Mouse (Mus musculus) liver, postnatal 0 days (tissue): ENCODE measurements around the gene Hrh2. TPM values are rescaled to one million over a fixed set of nuclear protein-coding genes. Genes with fewer than 3 reads are reported as not detected.

Experiments
- ATAC-seq: fragments of 200-750 bp; cut with Nextera tagmentation; 2 replicates; pipeline ENCODE4 v1.8.0; 2017; ENCODE audit warnings: mild to moderate bottlenecking, moderate library complexity
- DNase-seq: peaks from one replicate; pipeline ENCODE4 v3.0.0-alpha.2; 2016
- H3K27ac ChIP-seq: fragments of 300-500 bp; sonication (generic); 2 replicates; pipeline ENCODE4 v1.5.1; 2014; ENCODE audit warnings: antibody characterized with exemption, moderate library complexity, mild to moderate bottlenecking, low read depth
- H3K27me3 ChIP-seq: fragments of 300-500 bp; sonication (generic); 2 replicates; pipeline ENCODE4 v1.6.1; 2014; ENCODE audit warnings: low read length, control low read depth, mixed read lengths; ENCODE audit not compliant: insufficient read depth
- H3K36me3 ChIP-seq: fragments of 300-500 bp; sonication (generic); replicated peaks from 2 replicates; pipeline ENCODE4 v1.6.1; 2014; ENCODE audit warnings: mild to moderate bottlenecking, control low read depth, low read length, moderate library complexity, mixed read lengths; ENCODE audit not compliant: insufficient read depth
- H3K4me1 ChIP-seq: fragments of 300-500 bp; sonication (generic); 2 replicates; pipeline ENCODE4 v1.6.1; 2014; ENCODE audit warnings: antibody characterized with exemption, mild to moderate bottlenecking, control low read depth; ENCODE audit not compliant: insufficient read depth
- H3K4me2 ChIP-seq: fragments of 300-500 bp; sonication (generic); 2 replicates; pipeline ENCODE4 v1.6.1; 2014; ENCODE audit warnings: low read depth, mild to moderate bottlenecking, low read length, moderate library complexity, mixed read lengths
- H3K4me3 ChIP-seq: fragments of 300-500 bp; sonication (generic); 2 replicates; pipeline ENCODE4 v1.5.1; 2014; ENCODE audit warnings: low read depth, low read length
- H3K9ac ChIP-seq: fragments of 300-500 bp; sonication (generic); replicated peaks from 2 replicates; pipeline ENCODE4 v1.6.1; 2014; ENCODE audit warnings: mild to moderate bottlenecking, moderate library complexity
- H3K9me3 ChIP-seq: fragments of 300-500 bp; sonication (generic); 2 replicates; pipeline ENCODE4 v1.6.1; 2016; ENCODE audit warnings: mild to moderate bottlenecking, control low read depth, low read length, mixed read lengths
- CTCF ChIP-seq: sonication (generic); IDR thresholded peaks from 2 replicates; pipeline ENCODE4 v1.5.1; 2016; ENCODE audit warnings: antibody characterized with exemption, low read depth
- EP300 ChIP-seq: IDR thresholded peaks from 2 replicates; pipeline ENCODE4 v1.6.1; 2016; ENCODE audit warnings: antibody characterized with exemption, low read depth, mild to moderate bottlenecking
- WGBS: fragments of 180-500 bp; shearing (Covaris S2); extraction: QIAGEN DNeasy Blood & Tissue Kit; methylation state at CpG from one replicate; pipeline ENCODE4 v1.1.7; 2014; ENCODE audit not compliant: insufficient replicate concordance; 5-methylcytosine and 5-hydroxymethylcytosine counted together
- polyA plus RNA-seq: library from polyadenylated mRNA; unstranded; fragments of >200 nt; fragmentation: Nextera tagmentation; extraction: Ambion mirVana; gene quantifications from 2 replicates; pipeline ENCODE4 v1.2.1, GENCODE M21; 2015

Hrh2 gene
- polyA plus RNA-seq, 1 experiment from 2014 or later: 0.26 TPM

DNA sequence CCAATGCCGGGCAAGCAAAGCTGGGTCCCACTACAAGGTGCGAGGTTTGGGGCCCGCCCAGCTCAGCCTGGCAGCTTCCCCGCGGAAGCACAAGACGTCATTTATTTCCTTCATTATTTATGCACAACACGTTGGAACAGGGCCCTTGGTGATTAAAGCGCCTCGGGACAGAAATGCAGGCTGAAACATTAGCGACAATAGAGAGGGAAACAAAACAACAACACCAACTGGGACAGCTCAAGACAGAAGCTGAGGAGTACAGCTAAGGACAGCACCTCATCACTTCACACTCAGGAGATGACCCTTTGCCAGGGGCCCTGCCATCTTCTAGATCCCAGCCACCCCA lies 90.9 kb downstream of the Hrh2 start:
- Histone ChIP-seq H3K9me3 (no peaks in the 10 kb centered on the region), H3K4me3 (no peak overlapping the region), H3K4me1 (peaks cover 4% of the 10 kb centered on the region; the same call in 1 of the 2 replicates), H3K27ac (no peak overlapping the region), H3K9ac (no peak overlapping the region), H3K4me2 (peak overlapping the region; percentile 16; the same call in 1 of the 2 replicates), H3K27me3 (0 out of 2 replicates have a peak, but pooled peaks cover 6% of the 10 kb centered on the region), H3K36me3 (no peaks in the 10 kb centered on the region)
- DNase-seq (no peak), ATAC-seq (no peak)
- 6% methylated on average over 10 of the region's 10 CpGs for WGBS
- TF ChIP-seq EP300: no peak
- no peak for TF ChIP-seq CTCF

Other genes with a start within 250 kb of the Hrh2 start
- gene Drd1, start 136.4 kb upstream of the Hrh2 start, polyA plus RNA-seq: not detected in 2 replicates
- gene Sfxn1, start 120.3 kb upstream of the Hrh2 start, polyA plus RNA-seq: 66.4 and 67.7 TPM in 2 replicates
- 0.89 and 0.97 TPM in 2 replicates for gene Cplx2, start 179.2 kb downstream of the Hrh2 start, polyA plus RNA-seq